Mouse (Mus musculus): ENCODE measurements around the gene Drd1.
A peak's percentile ranks its signal among the peaks of the same experiment; 100 is the strongest.

Drd1 gene

GRCm38 (mm10) chr13:54073066-54073465 is 17.6 kb upstream of the Drd1 start:
- DNase-seq, result peak; percentile 39

GRCm38 (mm10) chr13:54072526-54073057 is 17.1 kb upstream of the Drd1 start:
- no peak for DNase-seq

- peak; percentile 69 for DNase-seq
Measured at GRCm38 (mm10) chr13:54071606-54072331, 16.3 kb upstream of the Drd1 start, which contains the start of gene Sfxn1. Gene Sfxn1, plus strand, starts transcription at chr13:54071869.

- DNase-seq, result no peak
Measured at GRCm38 (mm10) chr13:54071011-54071410, 15.5 kb upstream of the Drd1 start.

- no peak for DNase-seq
Measured at GRCm38 (mm10) chr13:54067617-54068166, 12.2 kb upstream of the Drd1 start.

- no peak for DNase-seq
Measured at GRCm38 (mm10) chr13:54066081-54066746, 10.7 kb upstream of the Drd1 start.

- DNase-seq, result peak; percentile 53
Measured at GRCm38 (mm10) chr13:54063292-54063691, 7.8 kb upstream of the Drd1 start.

- no peak for DNase-seq
Measured at GRCm38 (mm10) chr13:54062068-54062467, 6.6 kb upstream of the Drd1 start.

- DNase-seq, result no peak
Measured at GRCm38 (mm10) chr13:54054962-54055361, 543 bp downstream of the Drd1 start.

GRCm38 (mm10) chr13:54051641-54052040 is 3.9 kb downstream of the Drd1 start:
- no peak for DNase-seq

- no peak for DNase-seq
Measured at GRCm38 (mm10) chr13:54048679-54049352, 6.7 kb downstream of the Drd1 start.

GRCm38 (mm10) chr13:54040256-54040655 is 15.2 kb downstream of the Drd1 start:
- no peak for DNase-seq

- DNase-seq, result no peak
Measured at GRCm38 (mm10) chr13:54037936-54038335, 17.6 kb downstream of the Drd1 start.

- peak; percentile 2 for DNase-seq
Measured at GRCm38 (mm10) chr13:54035541-54035940, 20.0 kb downstream of the Drd1 start.

GRCm38 (mm10) chr13:54033653-54034052 is 21.9 kb downstream of the Drd1 start:
- no peak for DNase-seq

GRCm38 (mm10) chr13:54027079-54027478 is 28.4 kb downstream of the Drd1 start:
- DNase-seq, result no peak

GRCm38 (mm10) chr13:54023311-54023710 is 32.2 kb downstream of the Drd1 start:
- DNase-seq, result peak; percentile 0

GRCm38 (mm10) chr13:54008716-54009115 is 46.8 kb downstream of the Drd1 start:
- DNase-seq, result no peak
